Mouse (Mus musculus): ENCODE measurements around the gene Gm14137. TPM values are rescaled to one million over a fixed set of nuclear protein-coding genes. Genes with fewer than 3 reads are reported as not detected.

The Gm14137 gene
- 4.3 and 4.9 TPM in 2 replicates for polyA plus RNA-seq (2015; fragmentation: Nextera tagmentation; extraction: Ambion mirVana)

- Histone ChIP-seq H3K9me3 (ENCODE audit: control insufficient read depth, low read length) (no peaks in the 10 kb centered on the region), H3K4me1 (replicated peaks; ENCODE audit: control insufficient read depth, insufficient read depth) (0 out of 2 replicates have a peak, but pooled peaks cover 2% of the 10 kb centered on the region), H3K27ac (replicated peaks) (peak within 1 kb of the TSS; percentile 70), H3K4me3 (ENCODE audit: low read depth, low read length) (no peak within 1 kb of the TSS), H3K9ac (ENCODE audit: low read length) (peak within 1 kb of the TSS; percentile 23; the same call in 1 of the 2 replicates), H3K36me3 (ENCODE audit: control insufficient read depth, insufficient read depth, low read length) (peaks cover 3% of the 10 kb centered on the region; the same call in 1 of the 2 replicates), H3K4me2 (replicated peaks; ENCODE audit: low read depth) (no peak within 1 kb of the TSS), H3K27me3 (ENCODE audit: control insufficient read depth, insufficient read depth, low read length) (no peaks in the 10 kb centered on the region)
- DNase-seq (ENCODE audit: low spot score) (no peak), ATAC-seq (ENCODE audit: low FRiP score, low TSS enrichment) (peak; percentile 71)
- no peak for TF ChIP-seq CTCF (IDR thresholded peaks at IDR 0.05; ENCODE audit: low read depth)
- TF ChIP-seq EP300 (optimal IDR thresholded peaks at IDR 0.05) = no peak
- 51% methylated on average over 8 of the region's 8 CpGs for WGBS
Measured at GRCm38 (mm10) chr2:119173991-119174651, at the start of gene Gm14137. Gene Gm14137 (plus strand): TSS chr2:119174509.

DNA sequence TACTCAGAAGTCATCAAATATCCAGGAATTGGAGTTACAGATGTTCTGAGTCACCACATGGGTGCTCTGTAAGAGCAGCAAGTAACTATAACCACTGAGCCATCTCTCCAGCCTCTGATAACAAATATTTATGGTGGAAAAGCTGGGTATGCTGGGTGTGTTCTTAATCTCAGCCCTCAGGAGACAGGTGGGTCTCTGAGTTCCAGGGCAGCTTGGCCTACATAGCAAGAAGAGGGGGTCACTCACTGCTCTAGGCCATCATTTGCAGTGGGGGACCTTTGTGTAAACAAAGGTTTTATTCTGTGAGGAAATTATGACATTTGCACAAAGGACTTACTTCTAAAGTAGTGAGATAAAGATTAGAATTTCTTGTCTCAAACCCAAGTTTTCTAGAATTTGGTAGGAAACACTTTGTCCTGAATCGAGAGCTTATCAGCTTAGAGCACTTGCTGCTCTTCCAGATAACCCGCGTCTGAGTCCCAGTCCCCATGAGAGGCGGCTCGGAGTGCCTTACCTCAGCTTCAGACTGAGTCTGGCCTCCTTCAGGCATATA is 37.9 kb upstream of the Gm14137 start:
- no peak overlapping the region for H3K27ac ChIP-seq (replicated peaks)
- no peak for TF ChIP-seq CTCF (IDR thresholded peaks at IDR 0.05; ENCODE audit: low read depth)
- TF ChIP-seq EP300 (optimal IDR thresholded peaks at IDR 0.05) = no peak
- WGBS = 75% methylated on average over 5 of the region's 5 CpGs
- H3K9ac ChIP-seq (ENCODE audit: low read length) = no peak overlapping the region
- H3K27me3 ChIP-seq (ENCODE audit: control insufficient read depth, insufficient read depth, low read length) = no peaks in the 10 kb centered on the region
- H3K4me1 ChIP-seq (replicated peaks; ENCODE audit: control insufficient read depth, insufficient read depth) = no peaks in the 10 kb centered on the region
- no peak overlapping the region for H3K4me3 ChIP-seq (ENCODE audit: low read depth, low read length)
- ATAC-seq (ENCODE audit: low FRiP score, low TSS enrichment) (no peak), DNase-seq (ENCODE audit: low spot score) (no peak)
- H3K4me2 ChIP-seq (replicated peaks; ENCODE audit: low read depth) = no peak overlapping the region
- no peaks in the 10 kb centered on the region for H3K9me3 ChIP-seq (ENCODE audit: control insufficient read depth, low read length)
- peaks cover 12% of the 10 kb centered on the region for H3K36me3 ChIP-seq (ENCODE audit: control insufficient read depth, insufficient read depth, low read length)

DNA sequence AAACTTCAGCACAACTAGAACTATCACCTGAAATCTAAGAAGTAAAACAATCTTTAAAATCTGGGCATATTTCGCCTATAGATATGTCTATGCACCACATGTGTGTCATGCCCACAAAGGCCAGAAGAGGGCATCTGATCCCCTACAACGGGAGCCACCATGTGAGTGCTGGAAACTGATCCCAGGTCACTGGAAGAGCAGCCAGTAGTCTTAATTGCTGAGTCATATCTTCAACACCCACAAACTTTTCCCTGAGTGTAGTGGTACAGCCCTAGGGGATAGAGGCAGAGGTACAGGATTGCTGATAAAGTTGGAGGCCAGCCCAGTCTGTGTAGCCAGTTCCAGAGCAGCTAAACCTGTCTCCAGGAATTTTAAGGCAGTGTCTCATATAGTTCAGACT is 29.1 kb upstream of the Gm14137 start:
- DNase-seq (ENCODE audit: low spot score) (no peak), ATAC-seq (ENCODE audit: low FRiP score, low TSS enrichment) (no peak)
- no peak overlapping the region for H3K9ac ChIP-seq (ENCODE audit: low read length)
- peaks cover 20% of the 10 kb centered on the region for H3K36me3 ChIP-seq (ENCODE audit: control insufficient read depth, insufficient read depth, low read length)
- H3K9me3 ChIP-seq (ENCODE audit: control insufficient read depth, low read length) = no peaks in the 10 kb centered on the region
- no peaks in the 10 kb centered on the region for H3K27me3 ChIP-seq (ENCODE audit: control insufficient read depth, insufficient read depth, low read length)
- WGBS = 92% methylated on average over 2 of the region's 2 CpGs
- TF ChIP-seq CTCF (IDR thresholded peaks at IDR 0.05; ENCODE audit: low read depth) = peak; percentile 64
- TF ChIP-seq EP300 (optimal IDR thresholded peaks at IDR 0.05) = no peak
- H3K27ac ChIP-seq (replicated peaks) = no peak overlapping the region
- H3K4me1 ChIP-seq (replicated peaks; ENCODE audit: control insufficient read depth, insufficient read depth) = no peaks in the 10 kb centered on the region
- H3K4me2 ChIP-seq (replicated peaks; ENCODE audit: low read depth) = no peak overlapping the region
- H3K4me3 ChIP-seq (ENCODE audit: low read depth, low read length) = no peak overlapping the region

GRCm38 (mm10) chr2:119146435-119146834 is 27.9 kb upstream of the Gm14137 start:
- Histone ChIP-seq H3K4me3 (ENCODE audit: low read depth, low read length) (no peak overlapping the region), H3K9ac (ENCODE audit: low read length) (no peak overlapping the region), H3K4me1 (replicated peaks; ENCODE audit: control insufficient read depth, insufficient read depth) (no peaks in the 10 kb centered on the region), H3K36me3 (ENCODE audit: control insufficient read depth, insufficient read depth, low read length) (peaks cover 27% of the 10 kb centered on the region), H3K4me2 (replicated peaks; ENCODE audit: low read depth) (no peak overlapping the region), H3K27ac (replicated peaks) (no peak overlapping the region), H3K9me3 (ENCODE audit: control insufficient read depth, low read length) (no peaks in the 10 kb centered on the region), H3K27me3 (ENCODE audit: control insufficient read depth, insufficient read depth, low read length) (no peaks in the 10 kb centered on the region)
- TF ChIP-seq EP300 (optimal IDR thresholded peaks at IDR 0.05) (no peak), CTCF (IDR thresholded peaks at IDR 0.05; ENCODE audit: low read depth) (no peak)
- no peak for ATAC-seq (ENCODE audit: low FRiP score, low TSS enrichment)
- 86% methylated on average over 6 of the region's 6 CpGs for whole genome bisulfite sequencing
- no peak for DNase-seq (ENCODE audit: low spot score)

GRCm38 (mm10) chr2:119147160-119147678 is 27.1 kb upstream of the Gm14137 start:
- TF ChIP-seq CTCF (IDR thresholded peaks at IDR 0.05; ENCODE audit: low read depth) = no peak
- no peak for TF ChIP-seq EP300 (optimal IDR thresholded peaks at IDR 0.05)

DNA sequence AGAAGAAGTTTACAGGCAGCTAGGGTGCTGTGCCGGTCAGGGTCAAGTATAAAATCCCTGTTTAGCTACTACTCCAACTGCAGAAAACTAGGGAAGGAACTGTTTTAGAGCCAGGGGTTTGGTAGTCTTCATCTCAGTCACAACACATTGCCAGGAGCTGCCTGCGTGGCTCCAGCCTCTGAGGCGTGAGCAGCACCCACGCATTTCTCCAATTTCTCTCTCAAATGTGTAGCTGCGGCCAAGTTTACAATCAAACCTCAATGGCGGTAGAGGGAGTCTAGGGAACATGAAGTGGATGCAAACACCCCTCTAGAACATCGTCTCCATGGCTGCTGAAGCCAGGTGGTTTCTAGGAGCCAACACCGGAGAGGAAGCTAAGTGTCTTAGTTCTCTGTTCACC is 26.5 kb upstream of the Gm14137 start:
- no peaks in the 10 kb centered on the region for H3K27me3 ChIP-seq (ENCODE audit: control insufficient read depth, insufficient read depth, low read length)
- DNase-seq (ENCODE audit: low spot score) = no peak
- WGBS = 87% methylated on average over 8 of the region's 8 CpGs
- H3K36me3 ChIP-seq (ENCODE audit: control insufficient read depth, insufficient read depth, low read length) = peaks cover 26% of the 10 kb centered on the region
- TF ChIP-seq CTCF (IDR thresholded peaks at IDR 0.05; ENCODE audit: low read depth) = no peak
- TF ChIP-seq EP300 (optimal IDR thresholded peaks at IDR 0.05) = no peak
- H3K4me3 ChIP-seq (ENCODE audit: low read depth, low read length) = no peak overlapping the region
- ATAC-seq (ENCODE audit: low FRiP score, low TSS enrichment) = no peak
- H3K4me1 ChIP-seq (replicated peaks; ENCODE audit: control insufficient read depth, insufficient read depth) = no peaks in the 10 kb centered on the region
- H3K27ac ChIP-seq (replicated peaks) = no peak overlapping the region
- H3K4me2 ChIP-seq (replicated peaks; ENCODE audit: low read depth) = no peak overlapping the region
- no peaks in the 10 kb centered on the region for H3K9me3 ChIP-seq (ENCODE audit: control insufficient read depth, low read length)
- H3K9ac ChIP-seq (ENCODE audit: low read length) = no peak overlapping the region

More at GRCm38 (mm10) chr2:119147160-119147678, 27.1 kb upstream of the Gm14137 start:
- no peak for DNase-seq (ENCODE audit: low spot score)
- no peak overlapping the region for H3K4me2 ChIP-seq (replicated peaks; ENCODE audit: low read depth)
- H3K36me3 ChIP-seq (ENCODE audit: control insufficient read depth, insufficient read depth, low read length) = peaks cover 28% of the 10 kb centered on the region
- no peaks in the 10 kb centered on the region for H3K9me3 ChIP-seq (ENCODE audit: control insufficient read depth, low read length)
- no peaks in the 10 kb centered on the region for H3K27me3 ChIP-seq (ENCODE audit: control insufficient read depth, insufficient read depth, low read length)
- no peak overlapping the region for H3K27ac ChIP-seq (replicated peaks)
- H3K9ac ChIP-seq (ENCODE audit: low read length) = no peak overlapping the region; the same call in 1 of the 2 replicates
- no peaks in the 10 kb centered on the region for H3K4me1 ChIP-seq (replicated peaks; ENCODE audit: control insufficient read depth, insufficient read depth)
- ATAC-seq (ENCODE audit: low FRiP score, low TSS enrichment) = 0 out of 2 replicates have a peak, but pooled peaks have one; percentile 24
- H3K4me3 ChIP-seq (ENCODE audit: low read depth, low read length) = no peak overlapping the region
- WGBS = 74% methylated on average over 22 of the region's 22 CpGs
